Comparison of ENCODE assay signal across 9 mouse cellular contexts in the genomic region with DNA sequence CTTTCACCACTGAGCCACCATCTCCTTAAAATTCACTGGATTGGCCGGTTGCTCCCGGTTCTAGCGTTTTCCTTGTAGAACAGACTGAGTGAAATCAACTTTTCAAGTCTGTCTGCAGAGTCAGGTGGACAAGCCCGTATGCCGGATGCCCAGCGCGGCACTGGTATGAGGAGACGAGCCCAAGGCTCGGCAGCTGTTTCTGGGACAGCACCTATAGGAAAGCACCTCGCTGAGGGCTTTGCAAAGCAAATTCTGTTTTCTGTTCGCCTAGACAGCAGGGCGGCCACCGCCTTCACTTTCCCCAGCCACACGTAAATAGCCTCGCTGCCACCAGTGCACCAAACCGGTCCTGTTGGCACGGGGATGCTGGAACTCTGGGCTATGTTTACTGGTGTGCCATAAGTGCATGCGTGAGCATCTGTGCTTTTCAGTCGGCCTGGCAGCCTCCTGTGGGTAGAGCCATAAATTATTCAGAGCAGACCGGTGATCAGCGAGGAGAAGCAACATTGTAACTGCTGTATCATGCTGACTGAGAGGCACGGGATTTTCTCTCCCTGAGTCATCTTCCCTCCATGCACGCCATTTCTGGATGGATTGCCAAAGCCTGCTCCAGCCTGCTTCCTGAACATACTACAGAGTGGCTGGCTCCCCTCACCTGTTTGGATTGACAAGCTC. TPM values are rescaled to one million over a fixed set of nuclear protein-coding genes. Genes with fewer than 3 reads are reported as not detected.
DNase-seq lines count a peak whose midpoint lies in the region; ATAC-seq and TF ChIP-seq lines count a peak whose summit lies in the region.
"Had no signal": no experiment of that assay in that cellular context is flagged by ENCODE, and none has a peak within 500 bp of the region (broad histone marks: within the 10 kb centered on the region; RNA-seq: fewer than 3 reads in every experiment).

No protein-coding gene starts in this region.

- H3K27me3 ChIP-seq in midbrain, postnatal 0 days (ENCODE audit: insufficient read depth, low read length), result no peaks in the 10 kb centered on the region

- peaks cover 12% of the 10 kb centered on the region; the same call in 1 of the 2 replicates for H3K36me3 ChIP-seq in midbrain, postnatal 0 days (ENCODE audit: insufficient read depth, low read length)

- no peak overlapping the region for H3K4me3 ChIP-seq in midbrain, postnatal 0 days (ENCODE audit: low read depth, low read length)

- 72% methylated on average over 23 of the region's 23 CpGs for WGBS in midbrain, postnatal 0 days

- no peak overlapping the region for H3K9ac ChIP-seq in midbrain, postnatal 0 days (replicated peaks; ENCODE audit: low read length, poor library complexity, severe bottlenecking)

- no peak overlapping the region for H3K27ac ChIP-seq in midbrain, postnatal 0 days (ENCODE audit: low read depth, low read length)

- no peaks in the 10 kb centered on the region for H3K9me3 ChIP-seq in midbrain, postnatal 0 days (ENCODE audit: low read length)

- no peaks in the 10 kb centered on the region for H3K4me1 ChIP-seq in midbrain, postnatal 0 days (ENCODE audit: insufficient read depth, low read length)

- peak; percentile 45; the same call in 1 of the 2 replicates for ATAC-seq in midbrain, postnatal 0 days (ENCODE audit: low FRiP score)
- no peak for ATAC-seq in granulocyte monocyte progenitor cell, adult 5-6 weeks (replicated peaks; ENCODE audit: poor library complexity, severe bottlenecking)

- peak; percentile 7 for DNase-seq in embryo, embryonic 11 days
- DNase-seq in embryo, embryonic 9.5 days (ENCODE audit: extremely low spot score), result no peak
- DNase-seq in ZHBTc4 (ENCODE audit: low read depth, low spot score), result peak; percentile 47
- DNase-seq in frontal cortex, adult 2 months (ENCODE audit: extremely low spot score in 1 of 2, low spot score in 1 of 2), result peak; percentile 74 to 87
- DNase-seq in midbrain, postnatal 0 days (ENCODE audit: low spot score), result peak; percentile 66
- DNase-seq in lung, postnatal 4 days, result no peak
- DNase-seq in spleen, adult 18-20 months, result no peak

- H3K4me2 ChIP-seq in midbrain, postnatal 0 days (ENCODE audit: low read depth, low read length, poor library complexity, severe bottlenecking), result no peak overlapping the region

- no peak for TF ChIP-seq CTCF in midbrain, postnatal 0 days (IDR thresholded peaks at IDR 0.05)

RNA-seq across cellular contexts. Expression of gene Pgbd5, which starts 53.1 kb away (rescaled TPM):
- polyA plus RNA-seq in frontal cortex, adult 2 months (2012; rRNA removed), result 150 and 161 TPM in 2 replicates
- 61.1 and 77.0 TPM in 2 replicates for total RNA-seq in midbrain, postnatal 0 days (2014; rRNA removed)
- polyA plus RNA-seq in midbrain, postnatal 0 days (2015; fragmentation: Nextera tagmentation; extraction: Ambion mirVana), result 12.2 and 13.5 TPM in 2 replicates
- not detected in 2 replicates for total RNA-seq in granulocyte monocyte progenitor cell, adult 5-6 weeks (2014; fragmentation: Nextera tagmentation)
- not detected in 2 replicates for total RNA-seq in granulocyte monocyte progenitor cell, adult 5-6 weeks (2017)
- polyA plus RNA-seq: C2C12 had no signal

Comparison
In these comparisons a context has a peak if more than half of its experiments do, and no peak if none do; other contexts are left out.
1. DNase-seq: peak in embryo, embryonic 11 days (single experiment), ZHBTc4 (single experiment), frontal cortex, adult 2 months (2 of 2) and midbrain, postnatal 0 days (single experiment); none in embryo, embryonic 9.5 days (single experiment), lung, postnatal 4 days (0 of 2) and spleen, adult 18-20 months (0 of 2).
2. RNA of gene Pgbd5, which starts 53.1 kb away (total RNA-seq): 61.1 to 77.0 TPM in midbrain, postnatal 0 days; not detected in granulocyte monocyte progenitor cell, adult 5-6 weeks; every median in the first group is over 10 times any median in the second.